11 mouse cellular contexts compared by ENCODE assay signal in genomic region chr11:44814847-44815246, GRCm38 (mm10).
DNase-seq lines count a peak whose midpoint lies in the region.
"Had no signal": no experiment of that assay in that cellular context is flagged by ENCODE, and none has a peak within 500 bp of the region (broad histone marks: within the 10 kb centered on the region; RNA-seq: fewer than 3 reads in every experiment).

No protein-coding gene starts in this region.

- peak; percentile 56 to 70 for DNase-seq in cerebellum, postnatal 10 days
- DNase-seq in cerebellum, adult 9-11 months, result no peak
- DNase-seq in left cerebral cortex, postnatal 4 days, result peak; percentile 46
- no peak for DNase-seq in left cerebral cortex, postnatal 36 days (ENCODE audit: low spot score in 2 of 2)
- peak; percentile 50 to 52 for DNase-seq in heart, postnatal 14 days
- no peak for DNase-seq in adrenal gland, adult (ENCODE audit: inconsistent age in 2 of 2, low spot score in 1 of 2)
- no peak for DNase-seq in yolk sac, embryonic 10.5 days (ENCODE audit: low spot score)
- DNase-seq: adrenal gland, adult 2 months; cerebellum, adult 11 months; kidney, adult 8-10 months; kidney, postnatal 10 days had no signal

- intact Hi-C loops in left cerebral cortex, postnatal 4 days (cut with DNase I), result no loop called here
- intact Hi-C loops in left cerebral cortex, postnatal 36 days (cut with DNase I), result no loop called here
- intact Hi-C loops in heart, postnatal 14 days (cut with DNase I), result no loop called here

Comparison
In these comparisons a context has a peak if more than half of its experiments do, and no peak if none do; other contexts are left out.
1. DNase-seq: peak in cerebellum, postnatal 10 days (2 of 2), left cerebral cortex, postnatal 4 days (single experiment) and heart, postnatal 14 days (2 of 2); none in cerebellum, adult 9-11 months (single experiment), left cerebral cortex, postnatal 36 days (0 of 2), adrenal gland, adult (0 of 2) and yolk sac, embryonic 10.5 days (single experiment).